Mouse (Mus musculus) MEL (cell line): Measurements from ENCODE around the gene Hcfc1. TPM values are rescaled to one million over a fixed set of nuclear protein-coding genes. Genes with fewer than 3 reads are reported as not detected.

Source experiments
- DNase-seq: peaks from one replicate; pipeline ENCODE4 v3.0.0; 2011; ENCODE audit warnings: low read depth, low spot score
- H3K27ac ChIP-seq: 2 replicates; pipeline ENCODE4 v1.5.1; 2012; ENCODE audit warnings: low read depth, mild to moderate bottlenecking, control low read depth, low read length, moderate library complexity; ENCODE audit not compliant: control insufficient read depth
- H3K27me3 ChIP-seq, 2 experiments: fragments of 150-350 bp in 1 of 2; sonication (generic) in 1 of 2; 2 replicates each; pipeline ENCODE4 v1.6.1; 2012; ENCODE audit warnings: low read length in 2 of 2, mild to moderate bottlenecking in 2 of 2, improper control_type of control experiment in 1 of 2, moderate library complexity in 1 of 2; ENCODE audit not compliant: insufficient read depth in 2 of 2, control insufficient read depth in 1 of 2
- H3K36me3 ChIP-seq, 2 experiments: 2 replicates each; pipeline ENCODE4 v1.6.1; 2012 to 2014; ENCODE audit warnings: low read length in 2 of 2, improper control_type of control experiment in 1 of 2, inconsistent platforms in 1 of 2, mild to moderate bottlenecking in 1 of 2; ENCODE audit not compliant: insufficient read depth in 2 of 2, control insufficient read depth in 1 of 2
- H3K4me1 ChIP-seq, 2 experiments: fragments of 150-350 bp in 1 of 2; sonication (generic) in 1 of 2; 2 replicates each; pipeline ENCODE4 v1.6.1; 2012; ENCODE audit warnings: low read length in 2 of 2, improper control_type of control experiment in 1 of 2, mild to moderate bottlenecking in 1 of 2; ENCODE audit not compliant: insufficient read depth in 2 of 2, control insufficient read depth in 1 of 2
- H3K4me3 ChIP-seq, 2 experiments: fragments of 150-350 bp in 1 of 2; sonication (generic) in 1 of 2; 2 replicates each; pipeline ENCODE4 v1.5.1; 2012; ENCODE audit warnings: low read depth in 2 of 2, low read length in 2 of 2, mild to moderate bottlenecking in 2 of 2, moderate library complexity in 2 of 2, control low read depth in 1 of 2, improper control_type of control experiment in 1 of 2; ENCODE audit not compliant: control insufficient read depth in 1 of 2, insufficient read depth in 1 of 2
- H3K79me2 ChIP-seq: 2 replicates; pipeline ENCODE4 v1.6.1; 2012; ENCODE audit warnings: mild to moderate bottlenecking, low read length, moderate library complexity; ENCODE audit not compliant: control insufficient read depth, poor library complexity, insufficient read depth
- H3K9ac ChIP-seq: 2 replicates; pipeline ENCODE4 v1.6.1; 2012; ENCODE audit warnings: low read depth, mild to moderate bottlenecking, control low read depth, low read length, moderate library complexity; ENCODE audit not compliant: control insufficient read depth, poor library complexity, severe bottlenecking
- H3K9me3 ChIP-seq: fragments of 150-350 bp; sonication (generic); replicated peaks from 2 replicates; pipeline ENCODE4 v1.6.1; 2012; ENCODE audit warnings: mild to moderate bottlenecking, low read length, improper control_type of control experiment, moderate library complexity; ENCODE audit not compliant: insufficient read depth
- E2F4 ChIP-seq: IDR thresholded peaks from 2 replicates; pipeline ENCODE4 v1.6.1; 2011; ENCODE audit warnings: low read depth, low read length, improper control_type of control experiment, borderline replicate concordance
- ELF1 ChIP-seq: IDR thresholded peaks from 2 replicates; pipeline ENCODE4 v1.6.1; 2014; ENCODE audit warnings: low read depth, mild to moderate bottlenecking, inconsistent platforms, low read length, improper control_type of control experiment, moderate library complexity
- EP300 ChIP-seq, 2 experiments: IDR thresholded peaks; 2 replicates each; pipeline ENCODE4 v1.6.1; 2011; ENCODE audit warnings: improper control_type of control experiment in 2 of 2, low read length in 2 of 2, low read depth in 1 of 2, mild to moderate bottlenecking in 1 of 2
- ETS1 ChIP-seq: IDR thresholded peaks from 2 replicates; pipeline ENCODE4 v1.6.1; 2012; ENCODE audit warnings: low read depth, mild to moderate bottlenecking, inconsistent platforms, low read length, improper control_type of control experiment, moderate library complexity
- GATA1 ChIP-seq: IDR thresholded peaks from 2 replicates; pipeline ENCODE4 v1.6.1; 2011; ENCODE audit warnings: low read depth, low read length, improper control_type of control experiment
- HCFC1 ChIP-seq: IDR thresholded peaks from 2 replicates; pipeline ENCODE4 v1.6.1; 2012; ENCODE audit warnings: low read depth, mild to moderate bottlenecking, inconsistent platforms, low read length, improper control_type of control experiment, moderate library complexity
- KAT2A ChIP-seq: conservative IDR thresholded peaks from 2 replicates; pipeline ENCODE4 v1.6.1; 2012; ENCODE audit warnings: low read depth, low read length, improper control_type of control experiment, inconsistent platforms
- MAZ ChIP-seq: IDR thresholded peaks from 2 replicates; pipeline ENCODE4 v1.6.1; 2012; ENCODE audit warnings: low read depth, mild to moderate bottlenecking, inconsistent platforms, low read length, improper control_type of control experiment
- MYC ChIP-seq: IDR thresholded peaks from 2 replicates; pipeline ENCODE4 v1.6.1; 2011; ENCODE audit warnings: low read depth, mild to moderate bottlenecking, low read length, improper control_type of control experiment, moderate library complexity
- NRF1 ChIP-seq: IDR thresholded peaks from 2 replicates; pipeline ENCODE4 v1.6.1; 2014; ENCODE audit warnings: low read depth, mild to moderate bottlenecking, inconsistent platforms, low read length, improper control_type of control experiment, moderate library complexity; ENCODE audit not compliant: poor library complexity, insufficient read depth, severe bottlenecking
- POLR2A ChIP-seq, 2 experiments: IDR thresholded peaks; 2 replicates each; pipeline ENCODE4 v1.6.1; 2011 to 2012; ENCODE audit warnings: low read length in 2 of 2, mild to moderate bottlenecking in 2 of 2, control low read depth in 1 of 2, improper control_type of control experiment in 1 of 2, low read depth in 1 of 2, moderate library complexity in 1 of 2; ENCODE audit not compliant: control insufficient read depth in 1 of 2, insufficient read depth in 1 of 2, poor library complexity in 1 of 2
- RCOR1 ChIP-seq: IDR thresholded peaks from 2 replicates; pipeline ENCODE4 v1.6.1; 2012; ENCODE audit warnings: low read depth, mild to moderate bottlenecking, inconsistent platforms, low read length, improper control_type of control experiment
- SIN3A ChIP-seq: IDR thresholded peaks from 2 replicates; pipeline ENCODE4 v1.6.1; 2012; ENCODE audit warnings: low read length, improper control_type of control experiment, inconsistent platforms
- TAL1 ChIP-seq: IDR thresholded peaks from 2 replicates; pipeline ENCODE4 v1.6.1; 2012; ENCODE audit warnings: mild to moderate bottlenecking, inconsistent platforms, low read length, moderate library complexity, mixed read lengths
- TBP ChIP-seq: IDR thresholded peaks from 2 replicates; pipeline ENCODE4 v1.8.0; 2011; ENCODE audit warnings: low read depth, low read length, improper control_type of control experiment
- TCF12 ChIP-seq: IDR thresholded peaks from 2 replicates; pipeline ENCODE4 v1.6.1; 2014; ENCODE audit warnings: low read depth, mild to moderate bottlenecking, inconsistent platforms, low read length, improper control_type of control experiment, moderate library complexity
- USF1 ChIP-seq: IDR thresholded peaks from 2 replicates; pipeline ENCODE4 v1.6.1; 2014; ENCODE audit warnings: low read depth, mild to moderate bottlenecking, inconsistent platforms, low read length, improper control_type of control experiment, moderate library complexity
- ZMIZ1 ChIP-seq: IDR thresholded peaks from 2 replicates; pipeline ENCODE4 v1.6.1; 2012; ENCODE audit warnings: low read depth, mild to moderate bottlenecking, inconsistent platforms, low read length, improper control_type of control experiment, moderate library complexity
- ZNF384 ChIP-seq: IDR thresholded peaks from 2 replicates; pipeline ENCODE4 v1.6.1; 2012; ENCODE audit warnings: low read depth, mild to moderate bottlenecking, inconsistent platforms, low read length, improper control_type of control experiment
- polyA plus RNA-seq, 2 experiments: library from polyadenylated mRNA; stranded (reverse) in 1 of 2; unstranded in 1 of 2; fragments of >175 nt in 1 of 2; fragments of >200 nt in 1 of 2; gene quantifications; 2 replicates each; pipeline versions ENCODE4 v1.2.1 to v1.2.4; 2012; ENCODE audit warnings: low replicate concordance in 2 of 2, low read depth in 1 of 2; ENCODE audit not compliant: insufficient read length in 2 of 2, insufficient read depth in 1 of 2, missing spikeins in 1 of 2
- total RNA-seq: library from RNA; depleted of rRNA; stranded (reverse); fragments of 300-350 nt; gene quantifications from 2 replicates; pipeline ENCODE4 v1.2.3, GENCODE M21; 2012

Gene Hcfc1
- total and polyA plus RNA-seq, 3 experiments, result 40.8 to 146 (median 53.6) TPM

DNA sequence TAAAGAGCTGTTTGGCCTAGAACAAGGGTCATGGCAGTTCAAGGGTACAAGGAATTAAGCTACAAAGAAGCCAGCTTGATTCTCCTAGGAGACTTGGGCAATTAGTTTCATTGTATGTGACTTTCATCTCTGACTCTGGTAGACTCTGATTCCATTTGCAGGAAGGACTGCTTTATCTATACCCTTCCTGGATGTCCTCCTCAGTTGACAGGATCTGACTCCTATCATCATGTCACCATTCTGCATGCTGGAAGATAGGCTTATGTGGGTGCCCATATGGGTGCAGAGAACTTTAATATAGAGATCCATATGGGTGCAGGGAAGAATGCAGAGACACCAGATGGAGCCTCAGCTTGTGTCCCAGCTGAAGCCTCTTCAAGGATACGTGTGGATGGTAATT lies 3.0 kb upstream of the Hcfc1 start:
- Histone ChIP-seq H3K9ac (peak overlapping the region; percentile 47), H3K79me2 (peaks cover 26% of the 10 kb centered on the region), H3K27ac (peak overlapping the region; percentile 93), H3K9me3 (no peaks in the 10 kb centered on the region), H3K4me3 (no peak overlapping the region), H3K36me3 (peaks cover 0 to 42% of the 10 kb centered on the region in 2 experiments; a peak in 2 of 4 replicates), H3K27me3 (no peaks in the 10 kb centered on the region), H3K4me1 (peaks cover 6 to 25% of the 10 kb centered on the region in 2 experiments)
- TF ChIP-seq SIN3A, result 0 out of 2 replicates have a peak, but pooled peaks have one; percentile 4
- peak; percentile 54; the same call in 1 of the 2 replicates for TF ChIP-seq TAL1
- peak; percentile 67 to 75; a peak in 3 of 4 replicates for TF ChIP-seq EP300 (IDR thresholded peaks at IDR 0.05; ENCODE audit: low read depth in 1 of 2, low read length in 2 of 2)
- peak; percentile 69; the same call in 1 of the 2 replicates for TF ChIP-seq TCF12
- peak; percentile 42; the same call in 1 of the 2 replicates for TF ChIP-seq ETS1
- peak; percentile 31; the same call in 1 of the 2 replicates for TF ChIP-seq RCOR1
- TF ChIP-seq KAT2A, result no peak
- peak; percentile 69 for TF ChIP-seq GATA1
- TF ChIP-seq MYC, result no peak
- peak; percentile 48 for DNase-seq

DNA sequence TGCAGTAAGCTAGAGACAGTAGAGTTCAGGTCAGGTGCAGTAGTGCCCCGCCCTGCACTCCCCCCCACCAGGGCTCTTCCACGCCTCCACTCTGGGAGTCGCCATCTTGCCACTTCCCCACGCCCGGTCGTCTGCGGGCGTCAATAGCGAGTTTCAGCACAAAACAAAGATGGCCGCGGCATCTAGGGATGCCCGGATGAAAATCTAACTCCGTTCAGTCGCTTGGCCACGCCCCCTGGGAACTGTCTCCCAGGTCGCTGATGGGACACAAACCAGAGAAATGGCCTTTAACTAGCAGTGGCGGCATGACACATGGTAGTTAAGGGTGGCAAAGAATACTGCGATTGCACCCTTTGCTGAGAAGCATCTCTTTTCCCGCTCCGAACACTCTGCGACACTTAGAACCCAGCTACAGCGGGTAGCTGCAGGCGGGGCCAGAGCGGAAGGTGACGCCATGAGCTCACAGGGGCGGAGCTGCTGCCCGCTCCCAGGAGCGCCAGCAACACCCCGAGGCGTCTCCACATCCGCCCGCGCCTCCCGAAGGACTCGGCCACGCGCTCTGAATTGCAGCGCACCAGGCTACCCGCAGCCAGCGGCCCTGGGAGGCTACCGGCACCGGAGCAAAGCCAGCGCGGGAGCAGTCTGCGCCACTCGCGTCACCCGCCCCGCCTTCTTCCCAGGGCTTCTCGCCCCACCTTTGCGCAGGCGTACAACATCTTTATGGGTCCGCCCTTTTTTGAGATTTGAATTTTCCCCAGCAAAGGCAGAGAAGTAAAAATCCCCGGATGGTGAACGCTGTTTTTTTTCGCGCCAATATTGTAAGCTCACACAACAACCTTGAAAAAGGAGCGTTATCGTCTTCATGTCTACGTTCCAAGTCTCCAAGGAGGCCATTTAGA lies 1.3 kb upstream of the Hcfc1 start:
- peaks cover 0 to 53% of the 10 kb centered on the region in 2 experiments; a peak in 2 of 4 replicates for H3K36me3 ChIP-seq
- H3K9ac ChIP-seq, result peak overlapping the region; percentile 97
- TF ChIP-seq USF1, result no peak
- TF ChIP-seq POLR2A (IDR thresholded peaks at IDR 0.05; ENCODE audit: control insufficient read depth in 1 of 2, insufficient read depth in 1 of 2, low read depth in 1 of 2, low read length in 2 of 2, poor library complexity in 1 of 2), result peak; percentile 21 to 70; a peak in 3 of 4 replicates
- TF ChIP-seq NRF1, result peak; percentile 71
- no peak for TF ChIP-seq TAL1
- 0 out of 2 replicates have a peak, but pooled peaks have one; percentile 17 for TF ChIP-seq ELF1
- TF ChIP-seq ZMIZ1, result 0 out of 2 replicates have a peak, but pooled peaks have one; percentile 41
- peak; percentile 12; the same call in 1 of the 2 replicates for TF ChIP-seq MAZ
- TF ChIP-seq GATA1, result no peak
- TF ChIP-seq HCFC1, result peak; percentile 8
- peak; percentile 65; the same call in 1 of the 2 replicates for TF ChIP-seq TBP
- TF ChIP-seq EP300 (IDR thresholded peaks at IDR 0.05; ENCODE audit: low read depth in 1 of 2, low read length in 2 of 2), result no peak
- TF ChIP-seq E2F4, result peak; percentile 93
- TF ChIP-seq ZNF384, result peak; percentile 31
- peak overlapping the region; percentile 94 for H3K27ac ChIP-seq
- no peaks in the 10 kb centered on the region for H3K9me3 ChIP-seq
- H3K4me3 ChIP-seq, result peak overlapping the region; percentile 87 to 91
- H3K27me3 ChIP-seq, result no peaks in the 10 kb centered on the region
- H3K4me1 ChIP-seq, result peaks cover 4 to 30% of the 10 kb centered on the region in 2 experiments; a peak in 3 of 4 replicates
- DNase-seq, result peak; percentile 94
- peaks cover 41% of the 10 kb centered on the region for H3K79me2 ChIP-seq
